Mouse (Mus musculus): ENCODE measurements around the gene Cdh5.
"Not testable (repeated sequence)": the region's sequence is repeated elsewhere in the genome, so short reads cannot be mapped to it uniquely, and the experiment has no call there.

Gene Cdh5

GRCm38 (mm10) chr8:104090993-104091900 is 10.2 kb upstream of the Cdh5 start:
- not testable (repeated sequence) for DNase-seq (ENCODE audit: low spot score)

GRCm38 (mm10) chr8:104093336-104093735 is 8.1 kb upstream of the Cdh5 start:
- DNase-seq (ENCODE audit: low spot score) = no peak

- no peak for DNase-seq (ENCODE audit: low spot score)
Measured at GRCm38 (mm10) chr8:104095595-104095994, 5.8 kb upstream of the Cdh5 start.

- no peak for DNase-seq (ENCODE audit: low spot score)
Measured at GRCm38 (mm10) chr8:104096644-104097043, 4.8 kb upstream of the Cdh5 start.

GRCm38 (mm10) chr8:104098671-104099346 is 2.6 kb upstream of the Cdh5 start:
- no peak for DNase-seq (ENCODE audit: low spot score)

GRCm38 (mm10) chr8:104099347-104100099 is 1.9 kb upstream of the Cdh5 start:
- DNase-seq (ENCODE audit: low spot score) = no peak

GRCm38 (mm10) chr8:104100724-104101123 is 701 bp upstream of the Cdh5 start:
- not testable (repeated sequence) for DNase-seq (ENCODE audit: low spot score)

GRCm38 (mm10) chr8:104103462-104103861 is 2.0 kb downstream of the Cdh5 start:
- DNase-seq (ENCODE audit: low spot score) = no peak

GRCm38 (mm10) chr8:104105768-104106167 is 4.3 kb downstream of the Cdh5 start:
- DNase-seq (ENCODE audit: low spot score) = no peak

GRCm38 (mm10) chr8:104106276-104106946 is 5.0 kb downstream of the Cdh5 start:
- no peak for DNase-seq (ENCODE audit: low spot score)

GRCm38 (mm10) chr8:104107111-104107510 is 5.7 kb downstream of the Cdh5 start:
- no peak for DNase-seq (ENCODE audit: low spot score)

GRCm38 (mm10) chr8:104108048-104108447 is 6.6 kb downstream of the Cdh5 start:
- DNase-seq (ENCODE audit: low spot score) = no peak

- DNase-seq (ENCODE audit: low spot score) = no peak
Measured at GRCm38 (mm10) chr8:104110498-104111134, 9.2 kb downstream of the Cdh5 start.

- no peak for DNase-seq (ENCODE audit: low spot score)
Measured at GRCm38 (mm10) chr8:104121640-104122416, 20.4 kb downstream of the Cdh5 start.

GRCm38 (mm10) chr8:104123080-104123657 is 21.7 kb downstream of the Cdh5 start:
- no peak for DNase-seq (ENCODE audit: low spot score)

- no peak for DNase-seq (ENCODE audit: low spot score)
Measured at GRCm38 (mm10) chr8:104124534-104124933, 23.1 kb downstream of the Cdh5 start.

GRCm38 (mm10) chr8:104127160-104127883 is 25.9 kb downstream of the Cdh5 start:
- DNase-seq (ENCODE audit: low spot score) = no peak

- no peak for DNase-seq (ENCODE audit: low spot score)
Measured at GRCm38 (mm10) chr8:104130916-104131315, 29.5 kb downstream of the Cdh5 start.

GRCm38 (mm10) chr8:104131414-104131975 is 30.1 kb downstream of the Cdh5 start:
- DNase-seq (ENCODE audit: low spot score) = no peak

Data from ovary, postnatal 10 days (tissue).